ENCODE assay signal across 21 mouse cellular contexts in genomic region chr14:21237051-21237450, GRCm38 (mm10).
"Had no signal": no experiment of that assay in that cellular context is flagged by ENCODE, and none has a peak within 500 bp of the region (broad histone marks: within the 10 kb centered on the region; RNA-seq: fewer than 3 reads in every experiment).

No protein-coding gene starts in this region.

- H3K9me3 ChIP-seq: liver, embryonic 13.5 days; liver, embryonic 15.5 days; lung, embryonic 15.5 days; midbrain, embryonic 12.5 days; neural tube, embryonic 13.5 days; neural tube, embryonic 15.5 days had no signal

- DNase-seq: liver, embryonic 13.5 days; liver, postnatal 0 days; lung, adult 2 months; lung, postnatal 10 days; midbrain, embryonic 14.5 days; retina, postnatal 1 day; right cerebral cortex, adult 18-20 months; right cerebral cortex, postnatal 25 days; right cerebral cortex, postnatal 4 days; spleen, adult 18-20 months; thymus, adult 18-20 months; thymus, postnatal 14 days; thymus, postnatal 36 days had no signal

- H3K4me3 ChIP-seq: liver, embryonic 13.5 days; liver, embryonic 15.5 days; lung, embryonic 15.5 days; midbrain, embryonic 12.5 days; myocyte; neural tube, embryonic 13.5 days; neural tube, embryonic 15.5 days had no signal

- H3K27ac ChIP-seq: liver, embryonic 13.5 days; liver, embryonic 15.5 days; lung, embryonic 15.5 days; macrophage; midbrain, embryonic 12.5 days; neural tube, embryonic 13.5 days; neural tube, embryonic 15.5 days had no signal

- ATAC-seq: liver, postnatal 0 days; midbrain, embryonic 16.5 days had no signal

- H3K4me1 ChIP-seq: liver, embryonic 13.5 days; liver, embryonic 15.5 days; lung, embryonic 15.5 days; neural tube, embryonic 13.5 days; neural tube, embryonic 15.5 days had no signal

- H3K36me3 ChIP-seq: lung, embryonic 15.5 days; midbrain, embryonic 12.5 days; neural tube, embryonic 13.5 days; neural tube, embryonic 15.5 days had no signal

- H3K9ac ChIP-seq: liver, embryonic 13.5 days; liver, embryonic 15.5 days; liver, postnatal 0 days; lung, embryonic 15.5 days; midbrain, embryonic 12.5 days; neural tube, embryonic 13.5 days; neural tube, embryonic 15.5 days had no signal

- H3K4me2 ChIP-seq: liver, embryonic 13.5 days; liver, embryonic 15.5 days; lung, embryonic 15.5 days; midbrain, embryonic 12.5 days; neural tube, embryonic 13.5 days; neural tube, embryonic 15.5 days had no signal

- H3K27me3 ChIP-seq: liver, embryonic 13.5 days; liver, embryonic 15.5 days; lung, embryonic 15.5 days; midbrain, embryonic 12.5 days; neural tube, embryonic 13.5 days; neural tube, embryonic 15.5 days had no signal
